Mouse (Mus musculus) myocyte (in vitro differentiated cells): ENCODE measurements at regions not wholly inside any gene's neighbourhood (a gene's known extent, or its start where the extent isn't known, plus 50 kb on each side); places are given as distances from the start of the nearest gene placed in this dataset.

ENCODE experiments used
- H3K27me3 ChIP-seq: one replicate; pipeline ENCODE4 v1.6.1; 2011; ENCODE audit not compliant: control insufficient read depth, insufficient read depth, insufficient read length
- H3K36me3 ChIP-seq: one replicate; pipeline ENCODE4 v1.6.1; 2011; ENCODE audit not compliant: control insufficient read depth, insufficient read depth
- H3K4me2 ChIP-seq: one replicate; pipeline ENCODE4 v1.6.1; 2011; ENCODE audit warnings: low read depth, control low read depth
- H3K4me3 ChIP-seq: one replicate; pipeline ENCODE4 v1.5.1; 2011; ENCODE audit warnings: mild to moderate bottlenecking, control low read depth, moderate library complexity
- H3K79me2 ChIP-seq: one replicate; pipeline ENCODE4 v1.6.1; 2011; ENCODE audit not compliant: control insufficient read depth, insufficient read depth
- H3ac ChIP-seq: one replicate; pipeline ENCODE4 v1.6.1; 2011; ENCODE audit not compliant: control insufficient read depth, insufficient read length
- CEBPB ChIP-seq: IDR thresholded peaks from 2 replicates; pipeline ENCODE4 v1.6.1; 2011; ENCODE audit warnings: mild to moderate bottlenecking, moderate library complexity; ENCODE audit not compliant: poor library complexity, insufficient read depth, severe bottlenecking
- E2F4 ChIP-seq: IDR thresholded peaks from one replicate; pipeline ENCODE4 v1.6.1; 2011; ENCODE audit warnings: mild to moderate bottlenecking, control low read depth, moderate library complexity; ENCODE audit not compliant: insufficient read depth
- MAX ChIP-seq: IDR thresholded peaks from one replicate; pipeline ENCODE4 v1.6.1; 2011; ENCODE audit warnings: low read depth, mild to moderate bottlenecking, control low read depth
- MYOD1 ChIP-seq, 3 experiments: IDR thresholded peaks; one replicate each; pipeline ENCODE4 v1.6.1; 2011; ENCODE audit warnings: control low read depth in 2 of 3, low read depth in 2 of 3, mild to moderate bottlenecking in 2 of 3, moderate library complexity in 1 of 3; ENCODE audit not compliant: insufficient read length in 2 of 3, control insufficient read depth in 1 of 3
- MYOG ChIP-seq, 3 experiments: IDR thresholded peaks; one replicate each; pipeline ENCODE4 v1.6.1; 2011; ENCODE audit warnings: control low read depth in 2 of 3, low read depth in 2 of 3, mild to moderate bottlenecking in 2 of 3; ENCODE audit not compliant: insufficient read length in 2 of 3, control insufficient read depth in 1 of 3, insufficient read depth in 1 of 3
- POLR2A ChIP-seq: IDR thresholded peaks from one replicate; pipeline ENCODE4 v1.6.1; 2011; ENCODE audit warnings: low read depth, mild to moderate bottlenecking, control low read depth, moderate library complexity; ENCODE audit not compliant: insufficient read length
- POLR2AphosphoS2 ChIP-seq: IDR thresholded peaks from one replicate; pipeline ENCODE4 v1.6.1; 2011; ENCODE audit warnings: low read depth, control low read depth; ENCODE audit not compliant: insufficient read length
- REST ChIP-seq: IDR thresholded peaks from one replicate; pipeline ENCODE4 v1.6.1; 2011; ENCODE audit warnings: mild to moderate bottlenecking, control low read depth, moderate library complexity; ENCODE audit not compliant: insufficient read depth, insufficient read length
- SRF ChIP-seq: IDR thresholded peaks from one replicate; pipeline ENCODE4 v1.6.1; 2011; ENCODE audit warnings: low read depth; ENCODE audit not compliant: control insufficient read depth, insufficient read length
- TCF12 ChIP-seq: IDR thresholded peaks from one replicate; pipeline ENCODE4 v1.6.1; 2011; ENCODE audit warnings: mild to moderate bottlenecking, control low read depth; ENCODE audit not compliant: poor library complexity, insufficient read depth, severe bottlenecking
- TCF3 ChIP-seq: IDR thresholded peaks from one replicate; pipeline ENCODE4 v1.6.1; 2011; ENCODE audit warnings: low read depth, control low read depth; ENCODE audit not compliant: insufficient read length
- USF1 ChIP-seq: IDR thresholded peaks from one replicate; pipeline ENCODE4 v1.6.1; 2011; ENCODE audit warnings: low read depth, mild to moderate bottlenecking, control low read depth, moderate library complexity

- no peak overlapping the region for H3K4me2 ChIP-seq
- no peaks in the 10 kb centered on the region for H3K79me2 ChIP-seq
- H3ac ChIP-seq = no peak overlapping the region
- TF ChIP-seq TCF12 (no peak), REST (no peak), CEBPB (no peak), MAX (no peak), MYOD1 (IDR thresholded peaks at IDR 0.05; ENCODE audit: control insufficient read depth in 1 of 3, insufficient read length in 2 of 3, low read depth in 2 of 3) (no peak), MYOG (IDR thresholded peaks at IDR 0.05; ENCODE audit: control insufficient read depth in 1 of 3, insufficient read depth in 1 of 3, insufficient read length in 2 of 3, low read depth in 2 of 3) (no peak)
- H3K27me3 ChIP-seq = no peaks in the 10 kb centered on the region
- H3K4me3 ChIP-seq = no peak overlapping the region
- H3K36me3 ChIP-seq = no peaks in the 10 kb centered on the region
These were observed 102.0 kb downstream of the Otud1 start for GRCm38 (mm10) chr2:19759577-19759976.

- no peak overlapping the region for H3K4me2 ChIP-seq
- no peak overlapping the region for H3ac ChIP-seq
- TF ChIP-seq REST = no peak
- no peak for TF ChIP-seq MAX
- TF ChIP-seq E2F4 = no peak
- TF ChIP-seq SRF = no peak
- no peak for TF ChIP-seq POLR2AphosphoS2
- no peak for TF ChIP-seq USF1
- no peak for TF ChIP-seq MYOG (IDR thresholded peaks at IDR 0.05; ENCODE audit: control insufficient read depth in 1 of 3, insufficient read depth in 1 of 3, insufficient read length in 2 of 3, low read depth in 2 of 3)
- no peak for TF ChIP-seq CEBPB
- no peak for TF ChIP-seq TCF3
- no peak for TF ChIP-seq POLR2A
- TF ChIP-seq MYOD1 (IDR thresholded peaks at IDR 0.05; ENCODE audit: control insufficient read depth in 1 of 3, insufficient read length in 2 of 3, low read depth in 2 of 3) = no peak
- no peak for TF ChIP-seq TCF12
- H3K36me3 ChIP-seq = no peaks in the 10 kb centered on the region
- H3K27me3 ChIP-seq = no peaks in the 10 kb centered on the region
- no peaks in the 10 kb centered on the region for H3K79me2 ChIP-seq
- H3K4me3 ChIP-seq = no peak overlapping the region
These were observed 105.4 kb downstream of the Otud1 start for GRCm38 (mm10) chr2:19762996-19763395.

GRCm38 (mm10) chr2:19784913-19785312, 124.7 kb upstream of the Etl4 start:
- no peak for TF ChIP-seq SRF
- TF ChIP-seq TCF3 = no peak
- no peak for TF ChIP-seq USF1
- no peak for TF ChIP-seq MYOD1 (IDR thresholded peaks at IDR 0.05; ENCODE audit: control insufficient read depth in 1 of 3, insufficient read length in 2 of 3, low read depth in 2 of 3)
- TF ChIP-seq MYOG (IDR thresholded peaks at IDR 0.05; ENCODE audit: control insufficient read depth in 1 of 3, insufficient read depth in 1 of 3, insufficient read length in 2 of 3, low read depth in 2 of 3) = no peak
- no peak for TF ChIP-seq POLR2A
- TF ChIP-seq MAX = no peak
- no peak for TF ChIP-seq REST
- TF ChIP-seq E2F4 = no peak
- TF ChIP-seq TCF12 = no peak
- no peaks in the 10 kb centered on the region for H3K27me3 ChIP-seq
- no peak overlapping the region for H3K4me2 ChIP-seq
- H3ac ChIP-seq = no peak overlapping the region
- no peaks in the 10 kb centered on the region for H3K36me3 ChIP-seq
- no peak overlapping the region for H3K4me3 ChIP-seq
- no peaks in the 10 kb centered on the region for H3K79me2 ChIP-seq

GRCm38 (mm10) chr2:19785663-19786260, 123.8 kb upstream of the Etl4 start:
- TF ChIP-seq POLR2AphosphoS2 (no peak), TCF3 (no peak), USF1 (no peak), MYOD1 (IDR thresholded peaks at IDR 0.05; ENCODE audit: control insufficient read depth in 1 of 3, insufficient read length in 2 of 3, low read depth in 2 of 3) (no peak), E2F4 (no peak), SRF (no peak), MAX (no peak), CEBPB (no peak), TCF12 (no peak), POLR2A (no peak), REST (no peak), MYOG (IDR thresholded peaks at IDR 0.05; ENCODE audit: control insufficient read depth in 1 of 3, insufficient read depth in 1 of 3, insufficient read length in 2 of 3, low read depth in 2 of 3) (no peak)

GRCm38 (mm10) chr2:19792177-19792576, 117.4 kb upstream of the Etl4 start:
- no peaks in the 10 kb centered on the region for H3K27me3 ChIP-seq
- no peak overlapping the region for H3ac ChIP-seq
- H3K36me3 ChIP-seq = no peaks in the 10 kb centered on the region
- no peak overlapping the region for H3K4me2 ChIP-seq
- no peaks in the 10 kb centered on the region for H3K79me2 ChIP-seq
- no peak overlapping the region for H3K4me3 ChIP-seq
- TF ChIP-seq SRF (no peak), REST (no peak), USF1 (no peak), CEBPB (no peak), MYOG (IDR thresholded peaks at IDR 0.05; ENCODE audit: control insufficient read depth in 1 of 3, insufficient read depth in 1 of 3, insufficient read length in 2 of 3, low read depth in 2 of 3) (no peak), POLR2A (no peak), MYOD1 (IDR thresholded peaks at IDR 0.05; ENCODE audit: control insufficient read depth in 1 of 3, insufficient read length in 2 of 3, low read depth in 2 of 3) (no peak), E2F4 (no peak), POLR2AphosphoS2 (no peak), TCF12 (no peak), MAX (no peak), TCF3 (no peak)

More at GRCm38 (mm10) chr2:19785663-19786260, 123.8 kb upstream of the Etl4 start:
- H3ac ChIP-seq = no peak overlapping the region
- no peaks in the 10 kb centered on the region for H3K36me3 ChIP-seq
- no peaks in the 10 kb centered on the region for H3K79me2 ChIP-seq
- H3K27me3 ChIP-seq = no peaks in the 10 kb centered on the region
- no peak overlapping the region for H3K4me3 ChIP-seq
- no peak overlapping the region for H3K4me2 ChIP-seq
